Mouse (Mus musculus) gastrocnemius, adult 8-10 months (tissue): Measurements from ENCODE around the gene Fam219a. TPM values are rescaled to one million over a fixed set of nuclear protein-coding genes. Genes with fewer than 3 reads are reported as not detected.

Experiments
- DNase-seq, 2 experiments: peaks; one replicate each; pipeline ENCODE4 v3.0.0; 2022; ENCODE audit warnings: low spot score in 2 of 2
- total RNA-seq, 4 experiments: library from RNA; stranded (reverse); gene quantifications; 2 replicates each; pipeline ENCODE4 v1.2.4; 2022

The Fam219a gene
- total RNA-seq, 4 experiments from 2014 or later = 19.1 to 29.8 (median 24.0) TPM

DNA sequence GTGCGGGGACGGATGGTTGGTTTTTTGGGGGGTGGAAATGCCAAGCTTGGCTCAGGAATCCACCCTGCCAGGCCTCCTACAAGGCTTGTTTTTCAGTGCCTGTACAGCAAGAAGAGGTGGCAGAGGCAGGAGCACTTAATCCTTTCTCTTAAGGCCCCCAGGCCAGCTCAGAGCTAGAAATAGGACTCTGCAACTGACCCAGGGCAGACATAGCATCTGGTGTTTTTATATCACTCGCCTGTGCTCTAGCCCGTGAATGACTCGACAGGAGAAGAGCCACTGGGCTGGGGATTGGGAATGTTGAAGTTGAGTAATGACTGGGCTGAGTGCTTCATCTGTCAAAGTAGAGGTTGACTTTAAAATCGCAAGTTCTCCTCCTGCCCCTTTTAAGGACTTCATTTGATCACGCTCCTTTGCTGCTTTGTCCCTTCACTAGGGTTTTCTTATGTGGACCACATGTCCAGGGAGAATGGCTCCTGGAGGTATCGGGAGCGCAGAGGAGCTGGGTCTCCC, 91.6 kb downstream of the Fam219a start:
- DNase-seq = peak in 1 of 2 experiments; percentile 50

DNA sequence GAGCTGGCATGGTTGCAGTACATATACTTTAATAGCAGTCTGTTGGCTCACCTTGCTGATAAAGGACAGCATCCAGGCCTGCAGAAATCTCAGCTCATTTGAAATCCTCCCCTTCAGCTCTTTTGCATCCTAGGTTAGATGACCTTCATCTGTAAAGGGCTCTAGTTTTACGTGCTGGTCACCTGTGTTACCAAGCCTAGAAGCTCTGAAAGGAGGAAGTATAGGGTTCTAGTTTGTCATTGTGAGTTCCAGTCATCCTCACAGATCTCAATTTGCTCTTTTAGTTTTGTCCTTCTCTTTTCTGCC, 98.0 kb downstream of the Fam219a start:
- no peak for DNase-seq

DNA sequence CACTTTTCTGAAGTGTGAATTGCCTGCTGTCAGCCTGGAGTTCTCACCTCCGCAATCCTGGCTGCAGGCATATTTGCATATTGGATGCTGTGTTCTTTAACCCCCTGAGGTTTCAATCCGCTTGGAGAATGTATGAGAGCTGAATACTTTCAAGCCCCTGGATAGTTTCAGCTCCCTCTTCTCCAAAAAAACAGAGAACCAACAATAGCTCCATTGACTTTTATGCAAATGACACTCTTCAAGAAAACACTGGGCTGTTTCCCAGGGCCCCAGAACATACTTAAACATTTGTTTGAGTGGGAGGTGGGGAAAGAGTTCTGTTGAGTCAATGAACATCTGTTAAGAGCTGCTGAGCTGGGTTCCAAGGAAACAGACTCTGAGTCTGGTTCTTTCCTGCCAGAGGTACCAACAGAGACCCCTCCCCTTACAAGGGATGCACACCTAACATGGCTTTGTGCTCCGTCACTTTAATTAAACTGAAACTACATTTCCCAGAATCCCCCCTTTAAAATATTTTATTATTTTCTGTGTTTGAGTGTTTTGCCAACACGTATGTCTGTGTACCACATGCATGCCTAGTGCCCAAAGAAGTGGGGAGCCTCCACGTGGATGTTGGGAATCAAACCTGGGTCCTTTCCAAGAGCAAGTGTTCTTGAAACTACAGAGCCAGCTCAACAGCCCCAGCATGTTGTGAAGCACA, 98.5 kb downstream of the Fam219a start:
- no peak for DNase-seq

DNA sequence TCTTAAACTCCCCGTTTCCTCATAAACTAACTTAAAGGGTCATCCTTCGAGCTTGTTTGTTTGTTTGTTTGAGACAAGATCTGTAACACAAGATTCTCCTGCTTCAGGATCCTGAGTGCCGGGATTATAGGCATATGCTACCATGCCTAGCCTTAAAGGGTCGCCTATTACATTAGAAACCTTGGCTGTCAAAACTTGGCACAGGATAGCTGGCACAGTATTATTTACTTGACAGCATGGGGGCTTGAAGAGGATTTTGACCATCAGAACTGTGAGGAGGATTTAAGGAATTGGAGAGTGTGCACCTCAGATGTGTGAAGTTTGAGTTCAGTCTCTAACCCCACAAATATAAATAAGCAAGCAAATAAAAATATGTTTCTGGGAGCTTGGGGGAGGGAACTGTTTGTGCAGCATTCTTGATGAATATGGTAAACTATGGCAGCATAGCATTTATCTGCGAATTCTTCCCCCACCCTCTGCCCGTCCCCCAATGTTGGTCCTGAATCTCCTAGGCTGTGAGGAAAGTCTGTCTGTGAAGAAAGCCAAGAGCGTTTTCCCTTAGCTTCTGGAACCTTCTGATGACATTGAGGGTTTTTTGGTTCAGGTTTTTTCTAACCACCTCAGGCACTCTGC, 99.2 kb downstream of the Fam219a start:
- no peak for DNase-seq

DNA sequence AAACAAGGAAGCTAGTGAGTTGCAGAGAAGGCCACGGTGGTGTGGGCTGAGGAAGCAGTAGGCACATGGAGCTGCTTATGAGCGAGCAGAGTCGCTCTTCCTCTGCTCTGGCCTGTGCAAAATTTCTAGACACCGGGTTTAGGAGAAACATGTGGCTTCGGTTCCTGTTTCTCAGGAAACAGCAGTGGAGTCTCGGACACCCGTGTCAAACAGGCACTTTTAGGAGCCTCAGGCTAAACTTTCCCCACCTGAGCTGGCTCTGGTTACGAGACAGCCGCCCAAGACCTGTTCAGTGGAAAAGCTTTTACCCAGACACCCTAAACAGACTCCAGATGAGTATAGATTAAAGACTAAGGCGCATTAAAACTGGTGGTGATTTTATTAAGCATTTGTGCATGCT, 100.1 kb downstream of the Fam219a start:
- DNase-seq = no peak

DNA sequence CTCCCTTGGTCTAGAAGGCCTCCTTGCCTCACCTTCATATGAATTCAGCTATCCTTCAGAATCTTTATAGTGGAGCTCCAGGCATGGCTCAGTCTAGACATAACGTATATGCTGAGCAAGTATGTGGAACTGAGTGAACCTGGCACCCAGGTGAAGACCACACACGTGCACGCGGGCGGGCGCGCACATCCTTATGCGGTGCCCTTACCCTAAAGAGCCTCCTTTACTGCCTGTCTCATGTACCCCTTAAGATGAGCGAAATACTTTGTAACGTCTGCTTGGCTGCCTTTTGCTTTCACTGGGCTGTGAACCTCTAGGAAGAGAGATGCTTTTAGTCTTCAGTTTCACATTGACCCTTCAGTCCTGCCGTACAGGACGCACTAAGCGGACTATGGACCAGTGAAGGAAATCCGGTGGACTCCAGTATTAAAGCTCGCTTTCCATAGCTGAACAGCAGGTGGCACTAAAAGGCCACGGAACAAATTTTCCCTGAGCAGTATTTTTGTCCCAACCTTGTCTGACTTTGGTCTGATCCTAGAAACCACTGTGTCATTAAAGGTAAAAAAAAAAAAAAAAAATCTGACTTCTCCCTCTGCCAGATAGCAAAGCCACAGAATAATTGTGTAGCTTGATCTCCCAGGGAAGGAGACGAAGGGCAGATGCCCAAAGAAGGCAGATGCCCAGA, 100.8 kb downstream of the Fam219a start:
- peak; percentile 15 to 34 for DNase-seq

Other genes with a start within 250 kb of the Fam219a start
- gene Ubap1, start 220.5 kb downstream of the Fam219a start, total RNA-seq = 10 to 100 TPM; 36.8 to 54.6 (median 42.7) TPM
- under 1 TPM; 0.12 to 0.36 (median 0.15) TPM for gene Kif24, start 104.7 kb downstream of the Fam219a start, total RNA-seq
- 10 to 100 TPM; 23.9 to 32.6 (median 27.9) TPM for gene Nudt2, start 104.4 kb downstream of the Fam219a start, total RNA-seq
- gene AI464131, start 66.5 kb downstream of the Fam219a start, total RNA-seq = 100 to 1,000 TPM in 1 of 4 experiments, 10 to 100 TPM in 3; 65.9 to 101 (median 86.2) TPM
- not detected for gene 1110017D15Rik, start 52.2 kb downstream of the Fam219a start, total RNA-seq
- gene Dnaic1, start 237 bp upstream of the Fam219a start, total RNA-seq = 1 to 10 TPM in 1 of 4 experiments, under 1 TPM in 2, not detected in 1; 0.88 to 1.1 (median 0.94) TPM
- 10 to 100 TPM in 3 of 4 experiments, 1 to 10 TPM in 1; 8.4 to 13.1 (median 10.3) TPM for gene Enho, start 70.8 kb upstream of the Fam219a start, total RNA-seq
- gene Cntfr, start 127.6 kb upstream of the Fam219a start, total RNA-seq = 10 to 100 TPM; 17.8 to 25.6 (median 22.5) TPM
- 10 to 100 TPM; 41.4 to 51.9 (median 49.4) TPM for gene Il11ra1, start 130.5 kb upstream of the Fam219a start, total RNA-seq
- 10 to 100 TPM; 57.2 to 67.4 (median 59.9) TPM for gene Rpp25l, start 144.0 kb upstream of the Fam219a start, total RNA-seq
- gene Dctn3, start 153.6 kb upstream of the Fam219a start, total RNA-seq = 10 to 100 TPM; 39.1 to 50.9 (median 40.7) TPM
- gene Arid3c, start 161.6 kb upstream of the Fam219a start, total RNA-seq = not detected
- gene Galt, start 185.7 kb upstream of the Fam219a start, total RNA-seq = 10 to 100 TPM; 26.3 to 29.3 (median 27.4) TPM
- 1 to 10 TPM; 5.9 to 8.9 (median 6.7) TPM for gene Sigmar1, start 186.6 kb upstream of the Fam219a start, total RNA-seq
- gene Ccl27a, start 204.7 kb upstream of the Fam219a start, total RNA-seq = 10 to 100 TPM; 15.0 to 21.0 (median 18.9) TPM